Mouse (Mus musculus) hindbrain, embryonic 13.5 days (tissue): ENCODE measurements at regions not wholly inside any gene's neighbourhood (a gene's known extent, or its start where the extent isn't known, plus 50 kb on each side); places are given as distances from the start of the nearest gene placed in this dataset.
A peak's percentile ranks its signal among the peaks of the same experiment; 100 is the strongest.

Experiments used
- ATAC-seq: fragments of 200-750 bp; cut with Nextera tagmentation; 2 replicates; pipeline ENCODE4 v1.8.0; 2017; ENCODE audit warnings: moderate TSS enrichment; ENCODE audit not compliant: low FRiP score
- H3K27ac ChIP-seq: fragments of 300-500 bp; sonication (generic); 2 replicates; pipeline ENCODE4 v1.5.1; 2015; ENCODE audit warnings: inconsistent platforms, mild to moderate bottlenecking, moderate library complexity
- H3K27me3 ChIP-seq: fragments of 300-500 bp; sonication (generic); 2 replicates; pipeline ENCODE4 v1.6.1; 2015; ENCODE audit warnings: mild to moderate bottlenecking, inconsistent platforms
- H3K36me3 ChIP-seq: fragments of 300-500 bp; sonication (generic); 2 replicates; pipeline ENCODE4 v1.6.1; 2015; ENCODE audit warnings: mild to moderate bottlenecking, inconsistent platforms
- H3K4me1 ChIP-seq: fragments of 300-500 bp; sonication (generic); replicated peaks from 2 replicates; pipeline ENCODE4 v1.6.1; 2015; ENCODE audit warnings: inconsistent platforms
- H3K4me2 ChIP-seq: fragments of 300-500 bp; sonication (generic); 2 replicates; pipeline ENCODE4 v1.6.1; 2015; ENCODE audit warnings: inconsistent platforms, mild to moderate bottlenecking, moderate library complexity
- H3K4me3 ChIP-seq: fragments of 300-500 bp; sonication (generic); 2 replicates; pipeline ENCODE4 v1.5.1; 2015; ENCODE audit warnings: mild to moderate bottlenecking, inconsistent platforms
- H3K9ac ChIP-seq: fragments of 300-500 bp; sonication (generic); 2 replicates; pipeline ENCODE4 v1.6.1; 2015; ENCODE audit warnings: mild to moderate bottlenecking, inconsistent platforms
- H3K9me3 ChIP-seq: fragments of 300-500 bp; sonication (generic); 2 replicates; pipeline ENCODE4 v1.6.1; 2016; ENCODE audit warnings: inconsistent platforms
- WGBS: fragments of 180-500 bp; shearing (Covaris S2); methylation state at CpG from one replicate; pipeline ENCODE4 v1.1.7; 2015; 5-methylcytosine and 5-hydroxymethylcytosine counted together

DNA sequence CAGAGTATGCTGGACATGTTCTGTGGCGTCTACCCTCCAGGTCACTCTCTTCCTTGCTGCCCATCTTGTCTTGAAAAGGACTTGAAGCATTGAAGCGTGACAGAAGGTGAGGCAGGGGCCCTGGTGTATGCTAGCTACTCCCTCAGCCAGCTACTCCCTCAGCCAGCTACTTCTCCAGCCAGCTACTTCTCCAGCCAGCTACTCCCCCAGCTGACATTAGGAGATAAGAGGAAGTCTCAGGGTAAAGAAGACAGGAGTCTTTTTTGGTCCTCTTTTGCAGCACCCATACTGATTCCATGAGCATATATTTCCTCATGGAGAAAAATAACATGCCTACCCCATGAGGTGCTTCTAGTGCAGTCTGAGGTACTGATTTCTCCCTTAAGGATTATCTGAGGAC is 111.6 kb upstream of the Irf2bp2 start:
- no peak overlapping the region for H3K9ac ChIP-seq
- H3K36me3 ChIP-seq = no peaks in the 10 kb centered on the region
- H3K27me3 ChIP-seq = no peaks in the 10 kb centered on the region
- H3K4me1 ChIP-seq = peaks cover 20% of the 10 kb centered on the region
- no peak overlapping the region for H3K27ac ChIP-seq
- 87% methylated on average over 2 of the region's 2 CpGs for WGBS
- no peak for ATAC-seq
- H3K9me3 ChIP-seq = no peaks in the 10 kb centered on the region
- no peak overlapping the region for H3K4me2 ChIP-seq
- no peak overlapping the region for H3K4me3 ChIP-seq

- WGBS = 91% methylated on average over 8 of the region's 8 CpGs
- ATAC-seq = no peak
- no peak overlapping the region for H3K27ac ChIP-seq
- no peaks in the 10 kb centered on the region for H3K36me3 ChIP-seq
- no peaks in the 10 kb centered on the region for H3K27me3 ChIP-seq
- H3K4me2 ChIP-seq = no peak overlapping the region
- H3K4me1 ChIP-seq = peaks cover 20% of the 10 kb centered on the region
- H3K4me3 ChIP-seq = no peak overlapping the region
- no peaks in the 10 kb centered on the region for H3K9me3 ChIP-seq
- no peak overlapping the region for H3K9ac ChIP-seq
Observed at GRCm38 (mm10) chr8:126704706-126705105, 110.9 kb upstream of the Irf2bp2 start.

DNA sequence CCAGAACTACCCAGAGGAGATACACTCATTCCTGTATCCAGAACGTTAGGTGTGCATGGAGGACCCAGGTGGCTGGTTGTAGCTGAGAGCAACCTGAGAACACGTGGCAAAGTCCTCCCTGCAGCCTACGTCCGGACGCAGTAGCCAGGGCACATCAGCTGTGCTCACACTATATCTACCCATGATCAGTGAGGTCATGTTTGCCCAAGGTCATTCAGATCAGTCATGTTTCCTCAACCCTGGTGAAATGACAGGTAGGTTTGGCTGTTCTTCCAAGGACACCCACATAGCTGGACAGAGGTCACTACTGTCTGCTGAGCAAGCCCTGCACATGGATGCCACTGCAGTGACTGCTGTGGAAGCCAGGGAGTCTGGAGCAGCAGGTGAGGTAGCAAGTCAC is 109.8 kb upstream of the Irf2bp2 start:
- H3K4me3 ChIP-seq = no peak overlapping the region
- no peak overlapping the region for H3K27ac ChIP-seq
- no peaks in the 10 kb centered on the region for H3K9me3 ChIP-seq
- no peak overlapping the region for H3K9ac ChIP-seq
- H3K27me3 ChIP-seq = no peaks in the 10 kb centered on the region
- H3K4me1 ChIP-seq = peaks cover 26% of the 10 kb centered on the region
- H3K36me3 ChIP-seq = no peaks in the 10 kb centered on the region
- WGBS = 93% methylated on average over 5 of the region's 5 CpGs
- H3K4me2 ChIP-seq = no peak overlapping the region
- ATAC-seq = no peak

GRCm38 (mm10) chr8:126702294-126702693 is 108.5 kb upstream of the Irf2bp2 start:
- H3K4me1 ChIP-seq = peaks cover 15% of the 10 kb centered on the region
- no peaks in the 10 kb centered on the region for H3K27me3 ChIP-seq
- no peak overlapping the region for H3K27ac ChIP-seq
- no peak overlapping the region for H3K9ac ChIP-seq
- ATAC-seq = no peak
- no peaks in the 10 kb centered on the region for H3K9me3 ChIP-seq
- no peak overlapping the region for H3K4me3 ChIP-seq
- H3K4me2 ChIP-seq = no peak overlapping the region
- 86% methylated on average over 6 of the region's 6 CpGs for WGBS
- H3K36me3 ChIP-seq = no peaks in the 10 kb centered on the region

- H3K4me3 ChIP-seq = no peak overlapping the region
- H3K9ac ChIP-seq = no peak overlapping the region
- ATAC-seq = no peak
- peaks cover 13% of the 10 kb centered on the region for H3K4me1 ChIP-seq
- peak overlapping the region; percentile 74 for H3K27ac ChIP-seq
- H3K36me3 ChIP-seq = no peaks in the 10 kb centered on the region
- 28% methylated on average over 6 of the region's 6 CpGs for WGBS
- no peaks in the 10 kb centered on the region for H3K27me3 ChIP-seq
- no peak overlapping the region for H3K4me2 ChIP-seq
- H3K9me3 ChIP-seq = no peaks in the 10 kb centered on the region
Observed at GRCm38 (mm10) chr8:126699389-126699775, 105.6 kb upstream of the Irf2bp2 start.

DNA sequence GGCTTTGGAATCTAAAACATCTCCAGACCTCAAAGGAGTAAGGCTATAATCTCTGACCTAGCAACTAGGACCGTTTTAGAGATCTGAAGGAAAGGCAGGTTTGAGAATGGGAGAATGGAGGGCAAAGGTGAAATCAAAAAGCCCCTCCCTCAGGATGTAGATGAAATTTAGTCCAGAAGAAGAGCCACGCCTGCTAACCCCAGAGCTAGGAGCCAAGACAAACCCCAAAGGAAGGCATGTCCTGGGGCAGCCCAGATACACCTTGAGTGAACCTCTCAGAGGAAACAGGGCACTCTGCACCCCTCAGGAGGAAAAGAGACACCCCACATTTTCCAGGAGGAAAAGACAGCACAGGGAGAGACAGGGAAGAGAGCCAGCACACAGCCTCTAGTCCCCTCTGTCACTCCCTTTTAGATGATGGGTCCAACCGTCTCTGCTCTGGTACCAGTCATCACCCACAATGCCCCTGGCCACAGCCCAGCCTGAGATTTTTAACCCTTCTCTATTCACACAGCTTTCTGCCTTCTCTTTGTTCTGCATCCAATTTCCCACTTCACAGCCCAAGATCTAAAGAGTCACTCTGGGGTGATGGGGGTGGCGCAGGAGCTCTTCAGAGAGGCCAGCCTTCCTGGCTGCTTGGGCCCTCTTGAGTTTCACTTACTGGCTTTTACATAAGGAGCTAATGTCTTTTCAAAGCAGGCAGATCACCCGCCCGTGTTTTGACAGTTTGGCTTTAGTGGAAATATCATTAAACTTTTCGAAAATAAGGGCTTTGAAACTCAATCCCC is 105.0 kb upstream of the Irf2bp2 start:
- H3K4me2 ChIP-seq = no peak overlapping the region
- no peaks in the 10 kb centered on the region for H3K9me3 ChIP-seq
- 24% methylated on average over 7 of the region's 7 CpGs for WGBS
- peak overlapping the region; percentile 74 for H3K27ac ChIP-seq
- H3K4me3 ChIP-seq = no peak overlapping the region
- peaks cover 13% of the 10 kb centered on the region for H3K4me1 ChIP-seq
- no peak overlapping the region for H3K9ac ChIP-seq
- no peaks in the 10 kb centered on the region for H3K27me3 ChIP-seq
- no peak for ATAC-seq
- H3K36me3 ChIP-seq = no peaks in the 10 kb centered on the region

GRCm38 (mm10) chr8:126696346-126697010 is 102.7 kb upstream of the Irf2bp2 start:
- no peak overlapping the region for H3K4me3 ChIP-seq
- H3K36me3 ChIP-seq = no peaks in the 10 kb centered on the region
- no peak overlapping the region for H3K27ac ChIP-seq
- no peaks in the 10 kb centered on the region for H3K9me3 ChIP-seq
- no peak for ATAC-seq
- 66% methylated on average over 7 of the region's 7 CpGs for WGBS
- H3K4me1 ChIP-seq = peaks cover 13% of the 10 kb centered on the region
- no peak overlapping the region for H3K4me2 ChIP-seq
- H3K27me3 ChIP-seq = no peaks in the 10 kb centered on the region
- H3K9ac ChIP-seq = no peak overlapping the region

DNA sequence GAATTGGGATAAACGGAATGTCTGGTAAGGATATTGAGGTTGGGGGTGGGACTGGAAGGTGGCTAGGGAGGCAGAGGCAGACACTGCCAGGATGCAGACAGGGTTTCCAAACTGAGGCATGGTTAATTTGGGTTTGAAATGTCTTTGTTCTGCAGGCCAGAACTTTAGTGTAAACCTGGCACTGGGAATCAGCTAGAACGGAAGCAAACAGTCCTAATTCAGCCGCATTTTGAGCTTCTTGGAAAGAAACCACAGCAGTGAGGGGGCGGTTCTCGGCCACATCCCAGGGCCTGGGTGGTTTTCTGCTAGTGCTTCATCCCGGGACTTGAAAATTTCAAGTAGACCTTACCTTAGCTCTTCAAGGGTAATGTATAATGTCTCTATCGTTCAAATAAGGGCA is 100.6 kb upstream of the Irf2bp2 start:
- Histone ChIP-seq H3K9me3 (no peaks in the 10 kb centered on the region), H3K4me3 (no peak overlapping the region), H3K4me1 (peaks cover 9% of the 10 kb centered on the region), H3K27ac (no peak overlapping the region), H3K27me3 (no peaks in the 10 kb centered on the region), H3K9ac (no peak overlapping the region), H3K4me2 (no peak overlapping the region), H3K36me3 (no peaks in the 10 kb centered on the region)
- WGBS = 83% methylated on average over 7 of the region's 7 CpGs
- ATAC-seq = no peak

GRCm38 (mm10) chr8:126693642-126694041 is 99.9 kb upstream of the Irf2bp2 start:
- Histone ChIP-seq H3K9me3 (no peaks in the 10 kb centered on the region), H3K4me2 (no peak overlapping the region), H3K36me3 (no peaks in the 10 kb centered on the region), H3K4me3 (no peak overlapping the region), H3K27me3 (no peaks in the 10 kb centered on the region), H3K9ac (no peak overlapping the region), H3K27ac (no peak overlapping the region), H3K4me1 (peaks cover 3% of the 10 kb centered on the region)
- 77% methylated on average over 1 of the region's 1 CpGs for WGBS
- no peak for ATAC-seq

GRCm38 (mm10) chr8:126692711-126693110 is 98.9 kb upstream of the Irf2bp2 start:
- Histone ChIP-seq H3K27me3 (no peaks in the 10 kb centered on the region), H3K27ac (no peak overlapping the region), H3K4me3 (no peak overlapping the region), H3K9ac (no peak overlapping the region), H3K36me3 (no peaks in the 10 kb centered on the region), H3K4me2 (no peak overlapping the region), H3K4me1 (no peaks in the 10 kb centered on the region), H3K9me3 (no peaks in the 10 kb centered on the region)
- WGBS = 84% methylated on average over 3 of the region's 3 CpGs
- ATAC-seq = no peak

GRCm38 (mm10) chr8:126692263-126692662 is 98.5 kb upstream of the Irf2bp2 start:
- H3K4me1 ChIP-seq = no peaks in the 10 kb centered on the region
- no peaks in the 10 kb centered on the region for H3K27me3 ChIP-seq
- no peaks in the 10 kb centered on the region for H3K9me3 ChIP-seq
- no peak overlapping the region for H3K27ac ChIP-seq
- 75% methylated on average over 3 of the region's 3 CpGs for WGBS
- H3K36me3 ChIP-seq = no peaks in the 10 kb centered on the region
- H3K9ac ChIP-seq = no peak overlapping the region
- no peak for ATAC-seq
- H3K4me2 ChIP-seq = no peak overlapping the region
- H3K4me3 ChIP-seq = no peak overlapping the region

DNA sequence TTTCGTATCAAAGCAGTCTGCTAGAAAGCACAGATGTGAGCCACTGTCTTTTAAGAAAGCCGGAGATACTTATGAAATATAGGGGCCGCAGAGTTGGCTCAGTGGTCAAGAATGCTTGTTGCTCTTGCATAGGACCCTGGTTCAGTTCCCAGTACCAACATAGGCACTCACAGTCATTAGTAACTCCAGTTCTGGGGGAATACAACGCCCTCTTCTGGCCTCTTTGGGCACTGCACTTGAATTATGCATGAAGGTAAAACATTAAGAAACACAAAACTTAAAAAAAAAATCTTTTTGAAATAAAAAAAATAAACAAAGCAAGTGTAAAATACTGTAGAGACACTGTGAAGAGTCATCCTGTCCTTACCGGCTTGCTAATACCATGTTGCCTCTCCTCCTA is 94.7 kb upstream of the Irf2bp2 start:
- no peak overlapping the region for H3K4me2 ChIP-seq
- WGBS = 76% methylated on average over 5 of the region's 5 CpGs
- peaks cover 6% of the 10 kb centered on the region; the same call in 1 of the 2 replicates for H3K4me1 ChIP-seq
- H3K9me3 ChIP-seq = no peaks in the 10 kb centered on the region
- no peaks in the 10 kb centered on the region for H3K27me3 ChIP-seq
- no peak overlapping the region for H3K27ac ChIP-seq
- ATAC-seq = no peak
- no peak overlapping the region for H3K9ac ChIP-seq
- no peaks in the 10 kb centered on the region for H3K36me3 ChIP-seq
- no peak overlapping the region for H3K4me3 ChIP-seq

DNA sequence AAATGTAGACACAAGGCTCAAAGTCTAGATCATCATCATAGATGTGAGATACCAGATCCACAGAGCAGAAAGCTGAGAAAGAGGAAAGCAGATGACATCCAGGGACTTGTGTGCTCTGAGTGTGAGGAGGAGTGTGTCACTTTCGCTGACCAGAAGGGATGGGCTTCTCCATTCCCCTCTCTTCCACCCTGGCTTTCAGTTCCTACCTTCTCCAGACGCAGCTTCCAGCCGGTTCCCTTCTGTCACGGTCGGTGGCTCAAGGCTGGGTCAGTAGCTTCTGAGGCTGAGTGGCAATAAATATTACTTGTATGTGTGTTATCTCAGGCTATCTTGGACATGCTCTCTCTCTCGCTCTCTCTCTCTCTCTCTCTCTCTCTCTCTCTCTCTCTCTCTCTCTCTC is 94.2 kb upstream of the Irf2bp2 start:
- Histone ChIP-seq H3K9ac (no peak overlapping the region), H3K4me3 (no peak overlapping the region), H3K27me3 (no peaks in the 10 kb centered on the region), H3K4me1 (peaks cover 6% of the 10 kb centered on the region; the same call in 1 of the 2 replicates), H3K27ac (no peak overlapping the region), H3K36me3 (no peaks in the 10 kb centered on the region), H3K4me2 (no peak overlapping the region), H3K9me3 (no peaks in the 10 kb centered on the region)
- WGBS = 82% methylated on average over 6 of the region's 6 CpGs
- ATAC-seq = no peak
